Mouse (Mus musculus): ENCODE measurements around the gene Dusp14. TPM values are rescaled to one million over a fixed set of nuclear protein-coding genes. Genes with fewer than 3 reads are reported as not detected.

Dusp14 gene
- polyA plus RNA-seq (2012; rRNA removed; ENCODE audit: low replicate concordance): 1.4 and 18.6 TPM in 2 replicates

GRCm38 (mm10) chr11:84069034-84069370 is at the start of gene Dusp14:
Gene Dusp14, minus strand, starts transcription at chr11:84069261.

Other genes with a start within 250 kb of the Dusp14 start
- 6.5 TPM in 1 of 2 replicates, not detected in the other for gene Hnf1b, start 219.2 kb downstream of the Dusp14 start, polyA plus RNA-seq (2012; rRNA removed; ENCODE audit: low replicate concordance)
- gene Ddx52, start 127.2 kb downstream of the Dusp14 start, polyA plus RNA-seq (2012; rRNA removed; ENCODE audit: low replicate concordance): 5.6 and 7.3 TPM in 2 replicates
- gene Synrg, start 104.8 kb downstream of the Dusp14 start, polyA plus RNA-seq (2012; rRNA removed; ENCODE audit: low replicate concordance): 21.7 and 27.2 TPM in 2 replicates
- 5.5 and 15.9 TPM in 2 replicates for gene Tada2a, start 60.3 kb upstream of the Dusp14 start, polyA plus RNA-seq (2012; rRNA removed; ENCODE audit: low replicate concordance)
- gene Acaca, start 60.4 kb upstream of the Dusp14 start, polyA plus RNA-seq (2012; rRNA removed; ENCODE audit: low replicate concordance): 288 and 331 TPM in 2 replicates
- 0.27 TPM in 1 of 2 replicates, not detected in the other for gene Gm11437, start 98.2 kb upstream of the Dusp14 start, polyA plus RNA-seq (2012; rRNA removed; ENCODE audit: low replicate concordance)